Mouse (Mus musculus) hindbrain, embryonic 13.5 days (tissue): Measurements from ENCODE around the gene Usp28. TPM values are rescaled to one million over a fixed set of nuclear protein-coding genes. Genes with fewer than 3 reads are reported as not detected.
"Not testable (repeated sequence)": the region's sequence is repeated elsewhere in the genome, so short reads cannot be mapped to it uniquely, and the experiment has no call there.

Experiments
- ATAC-seq: fragments of 200-750 bp; cut with Nextera tagmentation; 2 replicates; pipeline ENCODE4 v1.8.0; 2017; ENCODE audit warnings: moderate TSS enrichment; ENCODE audit not compliant: low FRiP score
- H3K27ac ChIP-seq: fragments of 300-500 bp; sonication (generic); 2 replicates; pipeline ENCODE4 v1.5.1; 2015; ENCODE audit warnings: inconsistent platforms, mild to moderate bottlenecking, moderate library complexity
- H3K27me3 ChIP-seq: fragments of 300-500 bp; sonication (generic); 2 replicates; pipeline ENCODE4 v1.6.1; 2015; ENCODE audit warnings: mild to moderate bottlenecking, inconsistent platforms
- H3K36me3 ChIP-seq: fragments of 300-500 bp; sonication (generic); 2 replicates; pipeline ENCODE4 v1.6.1; 2015; ENCODE audit warnings: mild to moderate bottlenecking, inconsistent platforms
- H3K4me1 ChIP-seq: fragments of 300-500 bp; sonication (generic); replicated peaks from 2 replicates; pipeline ENCODE4 v1.6.1; 2015; ENCODE audit warnings: inconsistent platforms
- H3K4me2 ChIP-seq: fragments of 300-500 bp; sonication (generic); 2 replicates; pipeline ENCODE4 v1.6.1; 2015; ENCODE audit warnings: inconsistent platforms, mild to moderate bottlenecking, moderate library complexity
- H3K4me3 ChIP-seq: fragments of 300-500 bp; sonication (generic); 2 replicates; pipeline ENCODE4 v1.5.1; 2015; ENCODE audit warnings: mild to moderate bottlenecking, inconsistent platforms
- H3K9ac ChIP-seq: fragments of 300-500 bp; sonication (generic); 2 replicates; pipeline ENCODE4 v1.6.1; 2015; ENCODE audit warnings: mild to moderate bottlenecking, inconsistent platforms
- H3K9me3 ChIP-seq: fragments of 300-500 bp; sonication (generic); 2 replicates; pipeline ENCODE4 v1.6.1; 2016; ENCODE audit warnings: inconsistent platforms
- WGBS: fragments of 180-500 bp; shearing (Covaris S2); methylation state at CpG from one replicate; pipeline ENCODE4 v1.1.7; 2015; 5-methylcytosine and 5-hydroxymethylcytosine counted together
- polyA plus RNA-seq: library from polyadenylated mRNA; unstranded; fragments of >200 nt; fragmentation: Nextera tagmentation; extraction: Ambion mirVana; gene quantifications from 2 replicates; pipeline ENCODE4 v1.2.1, GENCODE M21; 2015

The Usp28 gene
- polyA plus RNA-seq, result 31.5 and 33.0 TPM in 2 replicates

DNA sequence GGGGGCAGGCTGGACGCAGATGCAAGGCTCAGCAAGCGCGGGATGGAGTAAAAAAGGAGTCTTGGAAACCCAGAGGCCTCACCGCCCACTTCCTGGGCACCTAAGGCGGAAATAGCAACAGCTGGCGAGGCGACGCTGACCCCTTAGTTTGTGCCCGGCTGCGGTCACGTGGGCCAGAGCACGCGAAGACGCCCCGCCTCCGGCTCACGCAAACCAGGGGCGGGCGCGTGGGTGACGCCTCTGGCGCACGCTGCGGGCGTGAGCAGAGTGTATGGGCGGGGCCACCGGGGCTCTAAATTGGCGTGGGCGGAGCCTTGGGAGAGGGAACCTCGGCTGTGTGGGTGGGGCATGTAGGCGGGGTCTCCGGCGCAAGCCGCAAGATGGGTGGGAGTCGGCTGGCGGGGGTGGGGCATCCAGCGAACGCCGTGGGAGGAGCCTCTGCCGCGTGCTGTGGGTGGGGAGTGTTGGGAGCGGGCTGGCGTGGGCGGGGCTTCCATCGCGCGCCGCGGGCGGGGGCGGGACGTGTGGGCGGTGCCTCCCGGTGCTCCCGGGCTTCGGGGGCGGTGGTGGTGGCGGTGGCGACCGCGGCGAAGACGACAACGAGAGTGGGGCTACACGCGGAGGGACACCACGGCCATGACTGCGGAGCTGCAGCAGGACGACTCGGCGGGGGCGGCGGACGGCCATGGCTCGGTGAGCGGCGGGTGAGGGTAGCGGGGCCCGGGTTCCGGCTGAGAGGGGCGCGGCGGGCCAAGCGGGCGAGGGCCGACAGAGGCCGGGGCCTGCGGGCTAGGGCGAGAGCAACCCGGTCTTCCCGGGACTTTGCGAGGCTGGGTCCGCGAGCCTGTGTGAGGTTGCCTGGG, at the start of gene Usp28:
Gene Usp28, plus strand, starts transcription at position 531 of the 863 bp plus-strand sequence.
- no peaks in the 10 kb centered on the region for H3K27me3 ChIP-seq
- H3K36me3 ChIP-seq, result no peaks in the 10 kb centered on the region
- peak; percentile 93 for ATAC-seq
- H3K9me3 ChIP-seq, result no peaks in the 10 kb centered on the region
- peak within 1 kb of the TSS; percentile 82 for H3K4me2 ChIP-seq
- peak within 1 kb of the TSS; percentile 80 for H3K4me3 ChIP-seq
- H3K9ac ChIP-seq, result peak within 1 kb of the TSS; percentile 83
- H3K27ac ChIP-seq, result peak within 1 kb of the TSS; percentile 90
- under 1% methylated on average over 92 of the region's 94 CpGs for WGBS
- peaks cover 30% of the 10 kb centered on the region for H3K4me1 ChIP-seq

DNA sequence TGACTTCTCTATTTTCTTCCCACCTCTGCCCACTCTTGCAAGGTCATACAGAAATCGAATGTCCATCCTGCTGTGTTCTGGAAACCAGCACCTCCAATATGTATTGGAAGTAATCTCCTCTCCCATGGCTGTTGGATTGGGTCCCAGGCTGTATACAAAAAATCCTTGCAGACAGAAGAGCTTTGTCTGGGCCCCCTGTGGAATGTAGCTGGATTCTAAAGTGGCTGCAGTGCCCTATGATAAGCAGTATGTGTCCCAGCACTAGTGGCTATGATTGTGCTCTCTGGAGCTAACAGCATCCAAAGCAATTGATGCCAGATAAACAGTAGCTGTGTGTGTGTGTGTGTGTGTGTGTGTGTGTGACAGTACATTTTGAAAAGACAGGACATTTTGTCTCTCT, 42.8 kb upstream of the Usp28 start:
- Histone ChIP-seq H3K4me2 (no peak overlapping the region), H3K4me3 (no peak overlapping the region), H3K27me3 (no peaks in the 10 kb centered on the region), H3K4me1 (0 out of 2 replicates have a peak, but pooled peaks cover 5% of the 10 kb centered on the region), H3K9ac (no peak overlapping the region), H3K27ac (no peak overlapping the region), H3K36me3 (no peaks in the 10 kb centered on the region), H3K9me3 (no peaks in the 10 kb centered on the region)
- ATAC-seq, result no peak
- WGBS, result 84% methylated on average over 1 of the region's 1 CpGs

GRCm38 (mm10) chr9:48947565-48947964, 37.6 kb upstream of the Usp28 start:
- Histone ChIP-seq H3K4me3 (no peak overlapping the region), H3K9ac (no peak overlapping the region), H3K9me3 (no peaks in the 10 kb centered on the region), H3K4me1 (0 out of 2 replicates have a peak, but pooled peaks cover 2% of the 10 kb centered on the region), H3K27me3 (no peaks in the 10 kb centered on the region), H3K4me2 (no peak overlapping the region), H3K36me3 (no peaks in the 10 kb centered on the region), H3K27ac (no peak overlapping the region)
- ATAC-seq, result no peak
- WGBS, result 93% methylated on average over 4 of the region's 4 CpGs

DNA sequence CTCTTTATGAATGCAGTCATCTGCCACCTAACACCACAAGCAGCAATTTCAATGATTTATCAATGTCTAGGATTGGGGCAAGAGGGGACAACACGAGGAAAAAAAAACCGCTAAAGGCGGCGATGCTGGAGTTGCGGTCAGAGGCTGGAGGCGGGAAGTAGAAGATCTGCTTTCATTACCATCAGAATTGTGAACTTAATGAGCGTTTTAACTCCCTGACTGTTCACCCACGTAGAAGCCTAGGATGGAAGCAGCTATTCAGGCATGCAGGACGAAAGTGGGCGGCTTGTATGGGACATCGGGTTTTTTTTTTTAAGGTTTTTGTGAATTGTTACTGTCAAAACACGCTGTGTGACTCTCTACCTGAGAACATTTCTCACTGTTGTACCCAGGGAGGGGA, 23.9 kb upstream of the Usp28 start:
- H3K27ac ChIP-seq, result no peak overlapping the region
- H3K36me3 ChIP-seq, result no peaks in the 10 kb centered on the region
- H3K4me3 ChIP-seq, result no peak overlapping the region
- peak overlapping the region; percentile 40 for H3K4me2 ChIP-seq
- H3K27me3 ChIP-seq, result peaks cover 13% of the 10 kb centered on the region
- 19% methylated on average over 12 of the region's 12 CpGs for WGBS
- H3K9ac ChIP-seq, result 0 out of 2 replicates have a peak overlapping the region, but pooled peaks have one; percentile 10
- H3K4me1 ChIP-seq, result peaks cover 12% of the 10 kb centered on the region
- no peaks in the 10 kb centered on the region for H3K9me3 ChIP-seq
- no peak for ATAC-seq

DNA sequence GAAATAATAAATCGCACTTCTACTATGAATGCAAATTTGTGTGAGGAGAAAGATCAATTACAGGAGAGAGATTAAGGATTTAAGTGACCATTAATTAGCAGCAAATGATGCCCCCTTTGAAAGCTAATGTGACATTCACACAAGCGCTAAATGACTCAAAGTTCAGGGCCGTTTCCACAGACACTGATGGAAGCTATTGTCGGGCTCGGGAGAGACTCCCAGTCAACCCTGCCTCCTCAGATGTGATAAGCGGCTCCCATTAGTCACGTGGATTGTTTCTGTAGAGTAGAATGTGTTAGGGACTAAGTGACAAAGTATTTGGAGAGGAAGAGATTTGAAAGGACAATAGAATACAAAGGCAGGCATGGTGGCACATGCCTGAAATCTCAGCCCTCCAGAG, 23.0 kb upstream of the Usp28 start:
- Histone ChIP-seq H3K4me2 (no peak overlapping the region), H3K36me3 (no peaks in the 10 kb centered on the region), H3K9me3 (no peaks in the 10 kb centered on the region), H3K27me3 (peaks cover 13% of the 10 kb centered on the region), H3K4me3 (no peak overlapping the region), H3K9ac (no peak overlapping the region), H3K4me1 (peaks cover 12% of the 10 kb centered on the region), H3K27ac (no peak overlapping the region)
- WGBS, result 29% methylated on average over 7 of the region's 7 CpGs
- ATAC-seq, result no peak

DNA sequence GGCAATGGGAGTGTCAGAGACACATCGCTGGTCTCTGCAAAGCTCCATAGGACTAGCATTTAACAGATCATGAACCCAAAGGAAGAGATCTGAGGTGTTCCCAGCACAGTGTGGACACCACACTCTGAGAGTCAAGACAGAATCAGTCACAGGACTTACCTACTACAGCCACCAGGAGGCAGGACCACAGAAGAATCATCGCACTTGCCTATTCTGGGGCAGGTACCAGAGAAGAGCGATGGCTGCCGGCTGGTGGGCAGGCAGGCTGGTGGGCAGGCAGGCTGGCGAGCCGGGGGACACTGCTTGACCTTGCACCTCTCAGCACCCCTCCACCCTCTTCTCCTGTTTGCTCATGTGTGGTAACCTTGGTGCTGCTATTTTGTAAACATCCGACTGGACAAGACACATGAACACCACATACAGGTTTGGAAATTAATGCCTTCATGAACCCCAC, 20.6 kb upstream of the Usp28 start, which contains the start of gene Htr3b:
Gene Htr3b, minus strand, starts transcription at position 404 of the 454 bp plus-strand sequence.
- H3K4me3 ChIP-seq, result no peak within 1 kb of the TSS
- no peak for ATAC-seq
- 71% methylated on average over 7 of the region's 7 CpGs for WGBS
- H3K36me3 ChIP-seq, result no peaks in the 10 kb centered on the region
- no peaks in the 10 kb centered on the region for H3K9me3 ChIP-seq
- peaks cover 12% of the 10 kb centered on the region for H3K4me1 ChIP-seq
- no peak within 1 kb of the TSS for H3K4me2 ChIP-seq
- peaks cover 13% of the 10 kb centered on the region for H3K27me3 ChIP-seq
- H3K9ac ChIP-seq, result no peak within 1 kb of the TSS
- H3K27ac ChIP-seq, result no peak within 1 kb of the TSS

DNA sequence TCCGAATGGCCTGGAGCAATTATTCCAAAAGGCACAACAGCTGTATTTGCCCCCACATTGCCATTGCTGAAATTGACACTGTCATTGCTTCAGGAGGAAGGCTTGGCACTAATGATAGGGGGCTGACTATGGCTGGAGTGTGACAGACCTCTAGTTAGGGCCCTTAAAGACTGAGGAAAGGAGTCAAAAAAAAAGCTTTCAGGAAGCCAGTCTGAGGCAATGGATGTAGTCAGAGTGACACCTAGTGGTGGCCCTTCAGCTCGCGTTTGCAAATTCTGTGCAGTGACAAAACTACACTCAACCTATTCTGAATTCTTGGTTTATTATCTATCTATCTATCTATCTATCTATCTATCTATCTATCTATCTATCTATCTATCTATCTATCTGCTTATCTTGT, 12.7 kb upstream of the Usp28 start:
- no peak overlapping the region for H3K4me3 ChIP-seq
- no peaks in the 10 kb centered on the region for H3K9me3 ChIP-seq
- H3K27ac ChIP-seq, result no peak overlapping the region
- 33% methylated on average over 3 of the region's 3 CpGs for WGBS
- no peak overlapping the region for H3K4me2 ChIP-seq
- H3K27me3 ChIP-seq, result no peaks in the 10 kb centered on the region
- no peak for ATAC-seq
- H3K4me1 ChIP-seq, result no peaks in the 10 kb centered on the region
- no peaks in the 10 kb centered on the region for H3K36me3 ChIP-seq
- H3K9ac ChIP-seq, result no peak overlapping the region

DNA sequence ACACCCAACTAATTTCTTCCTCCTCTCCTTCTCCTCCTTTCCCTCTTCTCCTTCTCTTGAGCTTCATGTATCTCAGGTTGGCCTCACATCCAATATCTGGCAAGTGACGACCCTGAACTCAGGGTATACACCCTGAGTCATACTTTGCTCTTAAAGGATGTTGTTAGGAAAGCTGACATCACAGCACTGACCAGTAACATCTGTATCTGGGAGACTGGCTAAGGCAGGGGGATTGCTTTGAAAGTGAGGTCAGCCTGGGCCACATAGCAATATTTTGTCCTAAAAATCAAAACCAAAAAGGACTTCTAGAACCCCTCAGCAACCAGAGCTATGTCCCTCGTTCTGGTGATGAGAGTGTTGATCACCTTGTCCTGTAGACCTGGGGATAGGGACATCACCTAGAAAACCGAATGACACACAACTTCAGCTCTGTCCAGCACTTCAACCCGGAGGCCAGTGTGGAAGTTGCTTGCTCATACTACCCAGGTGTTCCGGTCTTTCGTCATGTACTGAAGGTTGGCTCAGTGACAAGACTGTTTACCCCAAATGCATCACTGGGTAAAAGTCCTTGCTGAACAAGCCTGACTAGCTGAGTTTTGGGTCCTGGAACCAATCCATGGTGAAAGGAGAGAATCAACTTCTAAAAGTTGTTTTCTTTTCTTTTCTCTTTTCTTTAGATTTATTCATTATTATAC, 8.4 kb upstream of the Usp28 start:
- no peaks in the 10 kb centered on the region for H3K27me3 ChIP-seq
- 85% methylated on average over 6 of the region's 6 CpGs for WGBS
- no peaks in the 10 kb centered on the region for H3K36me3 ChIP-seq
- no peak for ATAC-seq
- no peak overlapping the region for H3K4me3 ChIP-seq
- no peaks in the 10 kb centered on the region for H3K4me1 ChIP-seq
- H3K4me2 ChIP-seq, result no peak overlapping the region
- no peak overlapping the region for H3K27ac ChIP-seq
- no peaks in the 10 kb centered on the region for H3K9me3 ChIP-seq
- no peak overlapping the region for H3K9ac ChIP-seq

DNA sequence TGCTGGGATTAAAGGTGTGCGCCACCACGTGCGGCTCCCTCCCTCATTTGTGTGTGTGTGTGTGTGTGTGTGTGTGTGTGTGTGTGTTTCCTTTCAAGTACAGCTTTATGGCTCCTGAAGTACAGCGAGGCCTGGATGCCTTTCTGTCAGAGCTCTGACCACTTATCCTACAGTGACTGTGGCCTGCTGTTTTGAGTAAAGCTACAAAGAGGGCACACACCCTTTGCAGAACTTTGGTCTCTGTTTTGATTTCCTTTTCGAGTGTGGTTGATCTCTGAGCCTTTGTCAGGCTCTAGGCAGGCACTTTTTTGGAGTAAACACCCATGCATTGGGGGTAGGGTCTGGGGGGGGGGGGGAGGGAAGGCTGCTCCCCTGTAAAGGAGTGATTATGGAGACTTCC, 4.8 kb upstream of the Usp28 start:
- Histone ChIP-seq H3K4me2 (no peak overlapping the region), H3K27me3 (no peaks in the 10 kb centered on the region), H3K36me3 (no peaks in the 10 kb centered on the region), H3K9me3 (no peaks in the 10 kb centered on the region), H3K4me3 (no peak overlapping the region), H3K4me1 (peaks cover 5% of the 10 kb centered on the region), H3K9ac (no peak overlapping the region), H3K27ac (no peak overlapping the region)
- ATAC-seq, result no peak
- WGBS, result 83% methylated on average over 5 of the region's 5 CpGs

- H3K4me3 ChIP-seq, result no peak overlapping the region
- H3K27me3 ChIP-seq, result no peaks in the 10 kb centered on the region
- no peak for ATAC-seq
- no peaks in the 10 kb centered on the region for H3K36me3 ChIP-seq
- no peak overlapping the region for H3K27ac ChIP-seq
- 78% methylated on average over 3 of the region's 3 CpGs for WGBS
- no peak overlapping the region for H3K9ac ChIP-seq
- H3K4me1 ChIP-seq, result peaks cover 5% of the 10 kb centered on the region
- no peaks in the 10 kb centered on the region for H3K9me3 ChIP-seq
- H3K4me2 ChIP-seq, result no peak overlapping the region
Measured at GRCm38 (mm10) chr9:48980781-48981180, 4.4 kb upstream of the Usp28 start.

- Histone ChIP-seq H3K27me3 (no peaks in the 10 kb centered on the region), H3K4me1 (peaks cover 8% of the 10 kb centered on the region), H3K9ac (no peak overlapping the region), H3K36me3 (no peaks in the 10 kb centered on the region), H3K27ac (no peak overlapping the region), H3K4me2 (no peak overlapping the region), H3K4me3 (no peak overlapping the region), H3K9me3 (no peaks in the 10 kb centered on the region)
- ATAC-seq, result no peak
Measured at GRCm38 (mm10) chr9:48981827-48982226, 3.3 kb upstream of the Usp28 start.

- not testable (repeated sequence) for H3K27me3 ChIP-seq, ATAC-seq, H3K4me2 ChIP-seq, H3K9me3 ChIP-seq, H3K36me3 ChIP-seq, H3K9ac ChIP-seq, H3K4me3 ChIP-seq
- peaks cover 28% of the 10 kb centered on the region for H3K4me1 ChIP-seq
- 92% methylated on average over 6 of the region's 6 CpGs for WGBS
- peak overlapping the region; percentile 90; the same call in 1 of the 2 replicates for H3K27ac ChIP-seq
Measured at GRCm38 (mm10) chr9:48983801-48984200, 1.4 kb upstream of the Usp28 start.
